Mouse (Mus musculus): ENCODE results near the gene E130309D02Rik.

- no peak for TF ChIP-seq CTCF (IDR thresholded peaks at IDR 0.05; ENCODE audit: low read depth, low read length)
- TF ChIP-seq POLR2A (IDR thresholded peaks at IDR 0.05; ENCODE audit: insufficient read depth, low read length) = no peak
Observed at GRCm38 (mm10) chr5:143346367-143346766, 31.2 kb upstream of the E130309D02Rik start.

Measured in ES-Bruce4 (cell line).